Mouse (Mus musculus) cortical plate, adult 2 months (tissue): Measurements from ENCODE around the gene Smtn.

Experiments
- CTCF ChIP-seq: fragments of 200-500 bp; IDR thresholded peaks from 2 replicates; pipeline ENCODE4 v1.5.1; 2011; ENCODE audit warnings: mild to moderate bottlenecking, control low read depth, low read length; ENCODE audit not compliant: insufficient read depth; ENCODE audit errors: extremely low read depth
- POLR2A ChIP-seq: fragments of 200-500 bp; IDR thresholded peaks from 2 replicates; pipeline ENCODE4 v1.6.1; 2011; ENCODE audit warnings: mild to moderate bottlenecking, low read length, control low read depth; ENCODE audit not compliant: insufficient read depth; ENCODE audit errors: extremely low read depth

- TF ChIP-seq POLR2A (no peak), CTCF (no peak)
These were observed 18.0 kb downstream of the Smtn start for GRCm38 (mm10) chr11:3522285-3523000.
